Mouse (Mus musculus) CD8-positive naive resting alpha-beta T cell, adult 2 months (primary cell): Measurements from ENCODE around the gene Zscan12.
A peak's percentile ranks its signal among the peaks of the same experiment; 100 is the strongest.

Source experiments
- DNase-seq, 2 experiments: peaks; one replicate each; pipeline ENCODE4 v3.0.0; 2022; ENCODE audit warnings: low read depth in 2 of 2, low spot score in 2 of 2

Zscan12 gene

DNA sequence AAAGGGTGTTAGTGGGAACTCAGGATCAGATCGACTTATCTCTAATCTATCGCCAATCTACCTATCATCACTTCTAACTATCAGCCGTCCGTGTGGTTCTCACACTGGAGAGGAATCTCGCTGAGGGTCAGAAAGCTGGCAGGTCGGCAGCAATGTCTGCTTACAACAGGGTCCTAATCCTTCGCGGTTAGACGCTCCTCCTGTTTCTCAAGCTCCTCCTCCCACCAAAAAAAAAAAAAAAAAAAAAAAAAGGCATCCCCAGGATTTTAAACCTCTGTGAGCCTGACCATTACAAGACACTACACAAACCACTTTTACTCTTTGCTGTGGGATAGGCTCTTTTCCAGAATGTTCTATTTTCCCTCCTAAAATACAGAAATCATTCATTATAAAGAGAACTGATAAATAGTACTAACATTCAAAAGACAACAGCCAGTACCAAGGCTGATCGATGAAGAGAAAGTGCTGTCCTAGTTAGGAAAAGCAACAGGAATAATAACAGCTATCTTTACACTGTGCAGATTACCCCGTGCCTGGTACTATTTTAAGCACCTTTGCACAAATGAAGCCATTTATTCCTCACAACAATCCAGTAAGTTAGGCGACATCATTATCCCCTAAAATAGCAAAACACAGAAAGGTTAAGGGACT, 39.1 kb downstream of the Zscan12 start:
- DNase-seq: no peak

- peak; percentile 69 to 82 for DNase-seq
These were observed 39.7 kb downstream of the Zscan12 start, which contains the start of gene Zkscan3 for GRCm38 (mm10) chr13:21402287-21402846. Zkscan3 (minus strand) TSS chr13:21402755.

- DNase-seq: no peak
These were observed 40.2 kb downstream of the Zscan12 start for GRCm38 (mm10) chr13:21402848-21403247.

DNA sequence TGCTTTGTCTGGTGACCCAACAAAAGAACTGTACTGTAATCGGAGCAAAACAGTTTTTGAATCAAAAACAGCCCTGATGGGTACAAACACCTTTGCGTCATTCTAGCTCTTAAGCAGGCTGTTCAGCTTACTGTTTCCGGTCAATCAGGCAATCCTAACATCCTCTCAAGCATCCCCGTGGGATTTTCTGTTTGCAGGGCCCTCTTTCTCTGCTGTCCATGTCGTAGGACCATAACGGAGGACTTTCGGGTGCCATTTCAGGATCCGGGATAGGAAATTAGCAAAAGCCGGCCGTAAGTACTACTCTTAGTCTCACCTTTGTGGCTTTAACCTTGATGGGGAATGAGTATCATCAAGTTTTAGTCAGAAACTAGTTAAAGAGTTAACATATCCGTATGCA, 44.7 kb downstream of the Zscan12 start:
- DNase-seq: no peak

- peak in 1 of 2 experiments; percentile 11 for DNase-seq
These were observed 45.6 kb downstream of the Zscan12 start for GRCm38 (mm10) chr13:21407969-21408804.

- no peak for DNase-seq
These were observed 46.3 kb downstream of the Zscan12 start for GRCm38 (mm10) chr13:21408805-21409459.

GRCm38 (mm10) chr13:21414231-21415212, 51.9 kb downstream of the Zscan12 start:
- DNase-seq: no peak

GRCm38 (mm10) chr13:21415266-21415665, 52.6 kb downstream of the Zscan12 start:
- DNase-seq: no peak

DNA sequence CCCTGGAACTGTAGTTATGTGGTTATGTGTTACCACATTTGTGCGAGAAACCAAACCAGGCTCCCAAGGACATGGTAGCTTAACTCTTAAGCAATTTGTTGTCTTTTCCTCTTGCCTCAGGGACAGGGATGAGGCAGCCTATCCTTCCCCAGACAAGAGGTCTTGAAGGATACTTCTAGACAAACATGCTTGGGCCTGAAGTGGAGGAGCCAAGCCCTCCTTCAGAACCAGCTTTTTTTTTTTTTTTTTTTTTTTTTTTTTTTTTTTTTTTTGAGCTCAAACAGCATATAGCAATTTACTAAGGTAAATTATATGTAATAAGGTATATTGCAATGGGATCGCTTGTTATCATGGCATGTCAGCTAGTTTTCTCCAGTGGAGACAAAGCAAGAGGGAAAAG, 53.1 kb downstream of the Zscan12 start:
- no peak for DNase-seq

DNA sequence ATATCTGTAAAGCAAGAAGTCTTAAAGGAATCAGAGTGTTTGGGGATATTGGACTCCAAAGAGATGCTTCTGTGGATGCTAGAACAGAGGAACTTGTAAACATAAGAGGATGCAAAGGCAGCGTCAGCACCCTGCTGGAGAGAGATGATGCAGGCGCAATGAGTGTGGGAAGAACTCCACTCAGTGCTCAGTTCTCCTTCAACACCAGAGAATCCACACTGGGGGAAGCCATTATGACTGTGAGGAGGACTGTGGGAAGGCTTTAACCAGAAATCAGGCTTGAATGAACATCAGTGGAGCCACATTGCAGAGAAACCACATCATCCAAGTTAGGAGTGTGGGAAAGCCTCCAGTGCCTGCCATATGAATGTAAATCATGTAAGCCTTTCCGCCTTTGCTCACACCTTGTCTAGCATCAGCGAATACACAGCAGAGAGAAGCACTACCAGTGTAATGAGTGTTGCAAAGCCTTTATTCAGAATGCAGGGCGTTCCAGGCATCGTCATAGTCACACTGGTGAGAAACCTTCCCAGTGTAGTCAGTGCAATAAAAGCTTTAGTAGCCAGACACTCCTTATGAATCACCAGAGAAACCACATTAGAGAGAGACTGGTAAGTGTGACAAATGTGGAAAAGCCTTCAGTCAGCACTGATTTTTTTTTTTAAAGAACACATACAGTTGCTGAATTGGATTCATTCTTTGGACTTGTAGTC, 54.8 kb downstream of the Zscan12 start:
- DNase-seq: no peak

- DNase-seq: no peak
These were observed 56.2 kb downstream of the Zscan12 start for GRCm38 (mm10) chr13:21418865-21419264.
